Mouse (Mus musculus) liver, postnatal 0 days (tissue): ENCODE results near the gene Fam102b. TPM values are rescaled to one million over a fixed set of nuclear protein-coding genes. Genes with fewer than 3 reads are reported as not detected.

Source experiments
- ATAC-seq: fragments of 200-750 bp; cut with Nextera tagmentation; 2 replicates; pipeline ENCODE4 v1.8.0; 2017; ENCODE audit warnings: mild to moderate bottlenecking, moderate library complexity
- DNase-seq: peaks from one replicate; pipeline ENCODE4 v3.0.0-alpha.2; 2016
- H3K27ac ChIP-seq: fragments of 300-500 bp; sonication (generic); 2 replicates; pipeline ENCODE4 v1.5.1; 2014; ENCODE audit warnings: antibody characterized with exemption, moderate library complexity, mild to moderate bottlenecking, low read depth
- H3K27me3 ChIP-seq: fragments of 300-500 bp; sonication (generic); 2 replicates; pipeline ENCODE4 v1.6.1; 2014; ENCODE audit warnings: low read length, control low read depth, mixed read lengths; ENCODE audit not compliant: insufficient read depth
- H3K36me3 ChIP-seq: fragments of 300-500 bp; sonication (generic); replicated peaks from 2 replicates; pipeline ENCODE4 v1.6.1; 2014; ENCODE audit warnings: mild to moderate bottlenecking, control low read depth, low read length, moderate library complexity, mixed read lengths; ENCODE audit not compliant: insufficient read depth
- H3K4me1 ChIP-seq: fragments of 300-500 bp; sonication (generic); 2 replicates; pipeline ENCODE4 v1.6.1; 2014; ENCODE audit warnings: antibody characterized with exemption, mild to moderate bottlenecking, control low read depth; ENCODE audit not compliant: insufficient read depth
- H3K4me2 ChIP-seq: fragments of 300-500 bp; sonication (generic); 2 replicates; pipeline ENCODE4 v1.6.1; 2014; ENCODE audit warnings: low read depth, mild to moderate bottlenecking, low read length, moderate library complexity, mixed read lengths
- H3K4me3 ChIP-seq: fragments of 300-500 bp; sonication (generic); 2 replicates; pipeline ENCODE4 v1.5.1; 2014; ENCODE audit warnings: low read depth, low read length
- H3K9ac ChIP-seq: fragments of 300-500 bp; sonication (generic); replicated peaks from 2 replicates; pipeline ENCODE4 v1.6.1; 2014; ENCODE audit warnings: mild to moderate bottlenecking, moderate library complexity
- H3K9me3 ChIP-seq: fragments of 300-500 bp; sonication (generic); 2 replicates; pipeline ENCODE4 v1.6.1; 2016; ENCODE audit warnings: mild to moderate bottlenecking, control low read depth, low read length, mixed read lengths
- CTCF ChIP-seq: sonication (generic); IDR thresholded peaks from 2 replicates; pipeline ENCODE4 v1.5.1; 2016; ENCODE audit warnings: antibody characterized with exemption, low read depth
- EP300 ChIP-seq: IDR thresholded peaks from 2 replicates; pipeline ENCODE4 v1.6.1; 2016; ENCODE audit warnings: antibody characterized with exemption, low read depth, mild to moderate bottlenecking
- WGBS: fragments of 180-500 bp; shearing (Covaris S2); extraction: QIAGEN DNeasy Blood & Tissue Kit; methylation state at CpG from one replicate; pipeline ENCODE4 v1.1.7; 2014; ENCODE audit not compliant: insufficient replicate concordance; 5-methylcytosine and 5-hydroxymethylcytosine counted together
- polyA plus RNA-seq: library from polyadenylated mRNA; unstranded; fragments of >200 nt; fragmentation: Nextera tagmentation; extraction: Ambion mirVana; gene quantifications from 2 replicates; pipeline ENCODE4 v1.2.1, GENCODE M21; 2015

The Fam102b gene
- polyA plus RNA-seq, 1 experiment from 2014 or later: 2.2 TPM

- ATAC-seq: no peak
- H3K9ac ChIP-seq: no peak overlapping the region
- no peak overlapping the region for H3K27ac ChIP-seq
- H3K36me3 ChIP-seq: no peaks in the 10 kb centered on the region
- H3K4me1 ChIP-seq: no peaks in the 10 kb centered on the region
- no peak overlapping the region for H3K4me3 ChIP-seq
- H3K9me3 ChIP-seq: no peaks in the 10 kb centered on the region
- 71% methylated on average over 12 of the region's 12 CpGs for WGBS
- DNase-seq: no peak
- no peaks in the 10 kb centered on the region for H3K27me3 ChIP-seq
- H3K4me2 ChIP-seq: no peak overlapping the region
- no peak for TF ChIP-seq EP300
- no peak for TF ChIP-seq CTCF
Observed at GRCm38 (mm10) chr3:108987009-108987659, 40.3 kb downstream of the Fam102b start.

GRCm38 (mm10) chr3:108986534-108986933 is 40.9 kb downstream of the Fam102b start:
- Histone ChIP-seq H3K27me3 (no peaks in the 10 kb centered on the region), H3K9me3 (no peaks in the 10 kb centered on the region), H3K4me3 (no peak overlapping the region), H3K36me3 (no peaks in the 10 kb centered on the region), H3K27ac (no peak overlapping the region), H3K9ac (no peak overlapping the region), H3K4me2 (no peak overlapping the region), H3K4me1 (no peaks in the 10 kb centered on the region)
- no peak for ATAC-seq
- TF ChIP-seq EP300 (no peak), CTCF (no peak)
- no peak for DNase-seq
- WGBS: 53% methylated on average over 1 of the region's 1 CpGs

- WGBS: 33% methylated on average over 5 of the region's 5 CpGs
- Histone ChIP-seq H3K27me3 (no peaks in the 10 kb centered on the region), H3K4me1 (no peaks in the 10 kb centered on the region), H3K36me3 (0 out of 2 replicates have a peak, but pooled peaks cover 4% of the 10 kb centered on the region), H3K4me2 (no peak overlapping the region), H3K9ac (no peak overlapping the region), H3K4me3 (no peak overlapping the region), H3K9me3 (no peaks in the 10 kb centered on the region), H3K27ac (no peak overlapping the region)
- DNase-seq (no peak), ATAC-seq (no peak)
- no peak for TF ChIP-seq EP300
- no peak for TF ChIP-seq CTCF
Observed at GRCm38 (mm10) chr3:108983989-108984388, 43.4 kb downstream of the Fam102b start.

DNA sequence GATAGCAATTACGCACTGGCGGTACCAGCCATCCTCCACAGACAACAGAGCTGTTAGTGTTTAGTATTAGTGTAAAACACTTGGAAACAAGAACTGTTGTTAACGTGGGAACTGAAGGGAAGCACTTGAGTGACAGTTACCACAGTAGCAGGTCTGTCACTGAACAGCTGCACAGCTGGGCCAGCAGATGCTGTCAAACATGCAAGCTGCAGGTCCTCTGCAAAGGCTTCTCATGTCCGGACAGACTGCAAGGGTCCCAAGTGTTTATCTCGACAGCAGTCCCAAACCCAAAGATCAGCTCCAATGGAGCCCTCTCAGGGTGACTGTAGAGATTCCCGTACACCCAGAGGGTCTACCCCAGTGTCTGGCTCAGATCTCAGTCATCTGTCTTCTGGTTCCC is 45.5 kb downstream of the Fam102b start:
- Histone ChIP-seq H3K4me1 (no peaks in the 10 kb centered on the region), H3K9ac (no peak overlapping the region), H3K4me2 (no peak overlapping the region), H3K27me3 (no peaks in the 10 kb centered on the region), H3K4me3 (no peak overlapping the region), H3K9me3 (no peaks in the 10 kb centered on the region), H3K36me3 (0 out of 2 replicates have a peak, but pooled peaks cover 4% of the 10 kb centered on the region), H3K27ac (no peak overlapping the region)
- DNase-seq (no peak), ATAC-seq (no peak)
- TF ChIP-seq EP300 (no peak), CTCF (no peak)
- 49% methylated on average over 6 of the region's 6 CpGs for WGBS

- Histone ChIP-seq H3K36me3 (0 out of 2 replicates have a peak, but pooled peaks cover 4% of the 10 kb centered on the region), H3K27me3 (no peaks in the 10 kb centered on the region), H3K4me3 (no peak overlapping the region), H3K9ac (no peak overlapping the region), H3K9me3 (no peaks in the 10 kb centered on the region), H3K4me1 (no peaks in the 10 kb centered on the region), H3K27ac (no peak overlapping the region), H3K4me2 (no peak overlapping the region)
- 84% methylated on average over 13 of the region's 13 CpGs for WGBS
- ATAC-seq (no peak), DNase-seq (no peak)
- peak; percentile 66 for TF ChIP-seq CTCF
- TF ChIP-seq EP300: no peak
Observed at GRCm38 (mm10) chr3:108977340-108978030, 49.9 kb downstream of the Fam102b start.

DNA sequence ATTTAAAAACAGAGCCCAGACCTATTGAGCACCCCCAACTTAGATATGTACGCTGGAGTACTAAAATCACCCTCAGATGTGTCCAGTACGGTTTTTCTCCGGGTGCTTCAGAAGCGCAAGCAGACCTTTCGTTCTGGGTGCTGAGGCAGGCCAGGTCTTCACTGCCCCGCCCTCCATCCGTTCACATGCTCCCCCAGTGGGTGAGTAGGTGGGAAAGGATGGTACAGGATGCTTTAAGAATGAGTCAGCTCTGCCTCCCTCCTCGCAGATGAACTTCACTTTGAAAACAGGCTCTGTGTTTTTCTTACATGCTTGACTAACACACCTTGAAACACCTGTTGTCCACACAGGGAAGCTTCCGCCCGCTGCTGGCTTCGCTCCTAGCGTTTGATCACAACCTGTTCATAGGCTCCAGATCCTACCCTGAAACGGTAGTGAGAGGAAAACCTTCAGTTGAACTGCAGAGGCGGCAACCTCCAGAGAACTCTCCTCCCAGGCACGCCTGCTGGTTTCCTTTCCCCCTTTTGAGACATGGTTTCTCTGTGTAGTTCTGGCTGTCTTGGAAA is 52.4 kb downstream of the Fam102b start:
- WGBS: 81% methylated on average over 15 of the region's 15 CpGs
- no peaks in the 10 kb centered on the region for H3K9me3 ChIP-seq
- no peak overlapping the region for H3K9ac ChIP-seq
- no peak overlapping the region for H3K4me3 ChIP-seq
- DNase-seq (no peak), ATAC-seq (no peak)
- no peaks in the 10 kb centered on the region for H3K27me3 ChIP-seq
- no peaks in the 10 kb centered on the region for H3K4me1 ChIP-seq
- TF ChIP-seq EP300: no peak
- TF ChIP-seq CTCF: no peak
- 0 out of 2 replicates have a peak, but pooled peaks cover 4% of the 10 kb centered on the region for H3K36me3 ChIP-seq
- no peak overlapping the region for H3K27ac ChIP-seq
- H3K4me2 ChIP-seq: no peak overlapping the region
